Mouse (Mus musculus) G1E (cell line): ENCODE measurements around the gene Rpl24. TPM values are rescaled to one million over a fixed set of nuclear protein-coding genes. Genes with fewer than 3 reads are reported as not detected.
A peak's percentile ranks its signal among the peaks of the same experiment; 100 is the strongest.

ENCODE experiments used
- ATAC-seq: 2 replicates; pipeline ENCODE4 v1.8.0; 2016; ENCODE audit warnings: mild to moderate bottlenecking; ENCODE audit not compliant: insufficient number of reproducible peaks, poor library complexity, low FRiP score, severe bottlenecking; ENCODE audit errors: extremely low read depth
- DNase-seq: peaks from one replicate; pipeline ENCODE4 v3.0.0; 2012; ENCODE audit warnings: low spot score
- H3K27me3 ChIP-seq: 2 replicates; pipeline ENCODE4 v1.6.1; 2012; ENCODE audit warnings: mild to moderate bottlenecking, low read length, inconsistent platforms; ENCODE audit not compliant: insufficient read depth
- H3K36me3 ChIP-seq: replicated peaks from 2 replicates; pipeline ENCODE3; 2012; ENCODE audit warnings: mild to moderate bottlenecking, inconsistent platforms
- H3K4me1 ChIP-seq: 2 replicates; pipeline ENCODE4 v1.6.1; 2012; ENCODE audit warnings: low read depth, low read length, inconsistent platforms, mixed read lengths; ENCODE audit not compliant: insufficient read depth
- H3K4me3 ChIP-seq: 2 replicates; pipeline ENCODE4 v1.5.1; 2012; ENCODE audit warnings: low read depth, mild to moderate bottlenecking, inconsistent platforms, low read length, moderate library complexity, mixed read lengths
- H3K9me3 ChIP-seq: replicated peaks from 2 replicates; pipeline ENCODE4 v1.6.1; 2012; ENCODE audit warnings: inconsistent platforms
- CTCF ChIP-seq: IDR thresholded peaks from 2 replicates; pipeline ENCODE4 v1.5.1; 2012; ENCODE audit warnings: low read depth, low read length, inconsistent platforms, mixed read lengths
- GATA1 ChIP-seq: IDR thresholded peaks from 2 replicates; pipeline ENCODE4 v1.6.1; 2012; ENCODE audit warnings: borderline replicate concordance, low read length, inconsistent platforms, mixed read lengths
- GATA2 ChIP-seq: IDR thresholded peaks from 2 replicates; pipeline ENCODE4 v1.6.1; 2012; ENCODE audit warnings: low read depth, low read length, inconsistent platforms, borderline replicate concordance
- POLR2AphosphoS5 ChIP-seq: IDR thresholded peaks from 2 replicates; pipeline ENCODE4 v1.6.1; 2012; ENCODE audit warnings: low read depth, low read length, inconsistent platforms; ENCODE audit not compliant: insufficient replicate concordance
- TAL1 ChIP-seq: conservative IDR thresholded peaks from 2 replicates; pipeline ENCODE4 v1.6.1; 2012; ENCODE audit warnings: low read depth, low read length, inconsistent platforms, mixed read lengths
- polyA plus RNA-seq: library from polyadenylated mRNA; stranded (reverse); fragments of >175 nt; gene quantifications from 2 replicates; pipeline ENCODE4 v1.2.3, GENCODE M21; 2012
- total RNA-seq, 2 experiments: library from RNA; stranded (forward) in 1 of 2; stranded (reverse) in 1 of 2; fragments of 200-1000 nt in 1 of 2; fragments of >200 nt in 1 of 2; fragmentation: Nextera tagmentation in 1 of 2; gene quantifications; 2 replicates each; pipeline ENCODE4 v1.2.3; 2014 to 2017

Gene Rpl24
- total and polyA plus RNA-seq, 3 experiments = 148 to 1,386 (median 496) TPM

GRCm38 (mm10) chr16:56006798-56007197 lies 40.7 kb downstream of the Rpl24 start:
- DNase-seq (no peak), ATAC-seq (no peak)
- Histone ChIP-seq H3K4me1 (peaks cover 19% of the 10 kb centered on the region), H3K36me3 (peaks cover 82% of the 10 kb centered on the region), H3K27me3 (no peaks in the 10 kb centered on the region), H3K9me3 (no peaks in the 10 kb centered on the region), H3K4me3 (no peak overlapping the region)
- TF ChIP-seq GATA1 = no peak

DNA sequence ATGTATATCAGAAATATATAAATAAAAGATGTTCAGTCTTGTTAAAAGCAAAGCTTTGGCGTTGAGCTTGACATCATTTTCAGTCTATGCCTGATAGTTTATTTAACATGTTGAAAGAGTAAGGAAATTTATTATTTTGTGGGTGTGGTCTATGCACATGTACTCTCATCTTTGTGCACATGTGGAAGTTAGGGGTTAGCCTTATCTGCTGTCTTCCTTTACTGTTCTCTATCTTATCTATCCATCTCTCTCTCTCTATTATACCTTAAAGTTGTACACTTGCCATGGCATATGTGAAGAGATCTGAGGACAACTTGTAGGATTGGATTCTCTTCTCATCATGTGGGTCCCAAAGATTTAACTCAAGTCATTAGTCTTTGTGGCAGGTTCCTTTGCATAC lies 42.8 kb downstream of the Rpl24 start:
- Histone ChIP-seq H3K27me3 (no peaks in the 10 kb centered on the region), H3K9me3 (no peaks in the 10 kb centered on the region; the same call in 1 of the 2 replicates), H3K4me3 (no peak overlapping the region), H3K36me3 (peaks cover 78% of the 10 kb centered on the region), H3K4me1 (peaks cover 21% of the 10 kb centered on the region)
- ATAC-seq (peak; percentile 40; the same call in 1 of the 2 replicates), DNase-seq (no peak)
- TF ChIP-seq GATA1 (no peak), TAL1 (no peak), GATA2 (no peak), POLR2AphosphoS5 (no peak), CTCF (no peak)

DNA sequence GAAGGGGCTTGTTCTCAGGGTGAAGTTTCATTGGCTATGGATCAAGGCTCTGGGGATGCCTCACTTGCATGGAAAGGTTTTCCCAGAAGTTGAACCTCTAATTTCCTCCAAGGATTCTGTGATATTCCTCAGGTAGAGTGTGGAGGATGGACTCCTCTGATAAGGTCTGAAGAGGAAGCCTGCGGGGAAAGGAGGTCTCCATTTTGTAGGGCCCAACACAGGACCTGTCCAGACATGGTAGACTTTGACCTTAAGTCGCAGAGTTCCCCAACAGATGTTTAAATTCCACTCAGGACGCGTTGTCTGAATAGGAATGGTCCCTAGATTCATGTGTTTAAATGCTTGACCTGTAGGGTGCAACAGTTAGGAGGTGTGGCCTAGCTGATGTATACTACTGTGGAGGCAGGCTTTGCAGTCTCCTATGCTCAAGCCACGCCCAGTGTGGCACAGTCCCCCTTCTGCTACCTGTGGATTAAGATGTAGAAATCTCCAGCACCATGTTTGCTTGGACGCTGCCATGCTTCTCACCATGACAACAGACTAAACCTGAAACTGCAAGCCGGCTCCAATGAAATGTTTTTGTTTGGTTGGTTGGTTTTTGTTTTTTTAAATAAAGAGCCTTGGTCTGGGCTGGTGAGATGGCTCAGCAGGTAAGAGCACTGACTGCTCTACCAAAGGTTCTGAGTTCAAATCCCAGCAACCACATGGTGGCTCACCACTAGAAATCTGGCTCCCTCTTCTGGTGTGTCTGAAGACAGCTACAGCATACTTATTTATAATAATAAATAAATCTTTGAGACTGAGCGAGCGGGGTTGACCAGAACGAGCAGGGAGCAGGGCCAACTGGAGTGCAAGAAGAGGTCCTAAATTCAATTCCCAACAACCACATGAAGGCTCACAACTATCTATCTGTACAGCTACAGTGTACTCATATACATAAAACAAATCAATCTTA lies 47.0 kb downstream of the Rpl24 start:
- peaks cover 66% of the 10 kb centered on the region for H3K36me3 ChIP-seq
- DNase-seq = no peak
- ATAC-seq = no peak
- no peaks in the 10 kb centered on the region for H3K27me3 ChIP-seq
- no peak for TF ChIP-seq GATA1
- peaks cover 29% of the 10 kb centered on the region for H3K4me1 ChIP-seq
- no peaks in the 10 kb centered on the region; the same call in 1 of the 2 replicates for H3K9me3 ChIP-seq
- H3K4me3 ChIP-seq = no peak overlapping the region

- H3K9me3 ChIP-seq = no peaks in the 10 kb centered on the region; the same call in 1 of the 2 replicates
- no peaks in the 10 kb centered on the region for H3K27me3 ChIP-seq
- H3K4me3 ChIP-seq = no peak overlapping the region
- no peak for DNase-seq
- no peak for TF ChIP-seq TAL1
- no peak for TF ChIP-seq GATA2
- TF ChIP-seq CTCF = no peak
- no peak for TF ChIP-seq POLR2AphosphoS5
- TF ChIP-seq GATA1 = no peak
- peaks cover 73% of the 10 kb centered on the region for H3K36me3 ChIP-seq
- H3K4me1 ChIP-seq = peaks cover 23% of the 10 kb centered on the region
- no peak for ATAC-seq
Measured at GRCm38 (mm10) chr16:56014076-56014475, 48.0 kb downstream of the Rpl24 start.

DNA sequence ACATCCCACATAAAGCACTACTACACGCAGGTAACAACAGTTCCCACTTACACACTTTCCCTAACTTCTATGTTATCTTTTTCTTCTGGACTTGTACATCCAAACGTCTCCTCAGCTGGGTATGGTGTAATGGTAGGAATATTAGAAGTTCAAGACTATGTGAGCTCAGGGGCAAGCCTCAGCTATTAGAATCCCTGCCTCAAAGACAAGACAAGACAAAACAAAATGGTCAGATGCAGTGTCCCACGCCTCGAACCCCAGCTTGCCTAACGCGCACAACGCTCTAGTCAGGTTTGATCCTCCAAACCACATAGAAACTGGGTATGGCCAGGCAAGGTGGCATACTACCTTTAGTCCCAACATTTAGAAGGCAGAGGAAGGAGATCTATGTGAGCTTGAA lies 53.6 kb downstream of the Rpl24 start:
- ATAC-seq (no peak), DNase-seq (no peak)
- Histone ChIP-seq H3K9me3 (no peaks in the 10 kb centered on the region), H3K27me3 (no peaks in the 10 kb centered on the region), H3K36me3 (peaks cover 65% of the 10 kb centered on the region), H3K4me1 (peaks cover 13% of the 10 kb centered on the region; the same call in 1 of the 2 replicates), H3K4me3 (no peak overlapping the region)
- no peak for TF ChIP-seq CTCF
- TF ChIP-seq GATA2 = no peak
- TF ChIP-seq POLR2AphosphoS5 = no peak
- TF ChIP-seq TAL1 = no peak
- TF ChIP-seq GATA1 = no peak

Other genes starting within 250 kb of the Rpl24 start
- 5.5 and 5.7 TPM in 2 replicates for gene Nfkbiz, start 127.4 kb upstream of the Rpl24 start, total RNA-seq (2014; fragmentation: Nextera tagmentation)
- 5.1 and 5.5 TPM in 2 replicates for gene Nfkbiz, start 127.4 kb upstream of the Rpl24 start, total RNA-seq (2017)
- gene Nfkbiz, start 127.4 kb upstream of the Rpl24 start, polyA plus RNA-seq = 0.74 and 0.92 TPM in 2 replicates
- gene Nxpe3, start 71.0 kb upstream of the Rpl24 start, total RNA-seq (2014; fragmentation: Nextera tagmentation) = 25.2 and 29.2 TPM in 2 replicates
- gene Nxpe3, start 71.0 kb upstream of the Rpl24 start, total RNA-seq (2017) = 9.9 and 13.3 TPM in 2 replicates
- gene Nxpe3, start 71.0 kb upstream of the Rpl24 start, polyA plus RNA-seq = 0.79 and 1.3 TPM in 2 replicates
- gene Cep97, start 31.4 kb upstream of the Rpl24 start, total RNA-seq (2014; fragmentation: Nextera tagmentation) = 17.4 and 17.6 TPM in 2 replicates
- gene Cep97, start 31.4 kb upstream of the Rpl24 start, total RNA-seq (2017) = 17.3 and 24.6 TPM in 2 replicates
- gene Cep97, start 31.4 kb upstream of the Rpl24 start, polyA plus RNA-seq = 5.8 and 11.4 TPM in 2 replicates
- gene Zbtb11, start 7.6 kb downstream of the Rpl24 start, total RNA-seq (2014; fragmentation: Nextera tagmentation) = 37.0 and 37.6 TPM in 2 replicates
- 35.1 and 42.3 TPM in 2 replicates for gene Zbtb11, start 7.6 kb downstream of the Rpl24 start, total RNA-seq (2017)
- 6.8 TPM in 2 replicates for gene Zbtb11, start 7.6 kb downstream of the Rpl24 start, polyA plus RNA-seq
- 176 and 198 TPM in 2 replicates for gene Pcnp, start 63.5 kb downstream of the Rpl24 start, total RNA-seq (2014; fragmentation: Nextera tagmentation)
- 106 and 113 TPM in 2 replicates for gene Pcnp, start 63.5 kb downstream of the Rpl24 start, total RNA-seq (2017)
- 30.9 and 31.6 TPM in 2 replicates for gene Pcnp, start 63.5 kb downstream of the Rpl24 start, polyA plus RNA-seq
- 28.4 and 35.4 TPM in 2 replicates for gene Trmt10c, start 71.5 kb downstream of the Rpl24 start, total RNA-seq (2014; fragmentation: Nextera tagmentation)
- gene Trmt10c, start 71.5 kb downstream of the Rpl24 start, total RNA-seq (2017) = 38.6 and 43.8 TPM in 2 replicates
- 13.6 and 15.4 TPM in 2 replicates for gene Trmt10c, start 71.5 kb downstream of the Rpl24 start, polyA plus RNA-seq
- gene Senp7, start 82.1 kb downstream of the Rpl24 start, total RNA-seq (2014; fragmentation: Nextera tagmentation) = 115 and 130 TPM in 2 replicates
- 29.4 and 37.4 TPM in 2 replicates for gene Senp7, start 82.1 kb downstream of the Rpl24 start, total RNA-seq (2017)
- 18.6 and 20.5 TPM in 2 replicates for gene Senp7, start 82.1 kb downstream of the Rpl24 start, polyA plus RNA-seq
- gene Impg2, start 238.0 kb downstream of the Rpl24 start, total RNA-seq (2014; fragmentation: Nextera tagmentation) = 0.44 TPM in 1 of 2 replicates, not detected in the other
- 0.12 and 0.38 TPM in 2 replicates for gene Impg2, start 238.0 kb downstream of the Rpl24 start, total RNA-seq (2017)
- not detected in 2 replicates for gene Impg2, start 238.0 kb downstream of the Rpl24 start, polyA plus RNA-seq